Mouse (Mus musculus) CH12.LX (cell line): ENCODE measurements around the gene Gm10160.

Source experiments
- CHD2 ChIP-seq: IDR thresholded peaks from 2 replicates; pipeline ENCODE4 v1.6.1; 2011; ENCODE audit warnings: low read length, improper control_type of control experiment
- CTCF ChIP-seq, 2 experiments: IDR thresholded peaks in 1 of 2; conservative IDR thresholded peaks in 1 of 2; 2 replicates each; pipeline ENCODE4 v1.5.1; 2011 to 2012; ENCODE audit warnings: low read depth in 2 of 2, low read length in 2 of 2, improper control_type of control experiment in 1 of 2, inconsistent platforms in 1 of 2, mild to moderate bottlenecking in 1 of 2, moderate library complexity in 1 of 2
- EP300 ChIP-seq: IDR thresholded peaks from 2 replicates; pipeline ENCODE4 v1.6.1; 2011; ENCODE audit warnings: low read length, improper control_type of control experiment
- ETS1 ChIP-seq: conservative IDR thresholded peaks from 2 replicates; pipeline ENCODE4 v1.6.1; 2012; ENCODE audit warnings: low read depth, mild to moderate bottlenecking, inconsistent platforms, low read length, improper control_type of control experiment, moderate library complexity
- IRF4 ChIP-seq: IDR thresholded peaks from 2 replicates; pipeline ENCODE4 v1.6.1; 2014; ENCODE audit warnings: low read depth, mild to moderate bottlenecking, inconsistent platforms, low read length, improper control_type of control experiment
- JUND ChIP-seq: conservative IDR thresholded peaks from 2 replicates; pipeline ENCODE4 v1.6.1; 2011; ENCODE audit warnings: low read depth, low read length, improper control_type of control experiment
- MEF2A ChIP-seq: IDR thresholded peaks from 2 replicates; pipeline ENCODE4 v1.6.1; 2014; ENCODE audit warnings: low read depth, mild to moderate bottlenecking, inconsistent platforms, low read length, improper control_type of control experiment, borderline replicate concordance
- MXI1 ChIP-seq: IDR thresholded peaks from 2 replicates; pipeline ENCODE4 v1.6.1; 2011; ENCODE audit warnings: mild to moderate bottlenecking, low read depth, low read length, improper control_type of control experiment
- PAX5 ChIP-seq: IDR thresholded peaks from 2 replicates; pipeline ENCODE4 v1.6.1; 2012; ENCODE audit warnings: low read length, inconsistent platforms, mixed read lengths
- POLR2A ChIP-seq: IDR thresholded peaks from 2 replicates; pipeline ENCODE4 v1.6.1; 2011; ENCODE audit warnings: low read depth, mild to moderate bottlenecking, improper control_type of control experiment, low read length
- RAD21 ChIP-seq: IDR thresholded peaks from 2 replicates; pipeline ENCODE4 v1.6.1; 2011; ENCODE audit warnings: low read depth, mild to moderate bottlenecking, low read length, improper control_type of control experiment, moderate library complexity
- UBTF ChIP-seq: IDR thresholded peaks from 2 replicates; pipeline ENCODE4 v1.6.1; 2012; ENCODE audit warnings: low read depth, mild to moderate bottlenecking, inconsistent platforms, low read length, improper control_type of control experiment, moderate library complexity
- ZMIZ1 ChIP-seq: IDR thresholded peaks from 2 replicates; pipeline ENCODE4 v1.6.1; 2012; ENCODE audit warnings: low read depth, mild to moderate bottlenecking, inconsistent platforms, low read length, improper control_type of control experiment

DNA sequence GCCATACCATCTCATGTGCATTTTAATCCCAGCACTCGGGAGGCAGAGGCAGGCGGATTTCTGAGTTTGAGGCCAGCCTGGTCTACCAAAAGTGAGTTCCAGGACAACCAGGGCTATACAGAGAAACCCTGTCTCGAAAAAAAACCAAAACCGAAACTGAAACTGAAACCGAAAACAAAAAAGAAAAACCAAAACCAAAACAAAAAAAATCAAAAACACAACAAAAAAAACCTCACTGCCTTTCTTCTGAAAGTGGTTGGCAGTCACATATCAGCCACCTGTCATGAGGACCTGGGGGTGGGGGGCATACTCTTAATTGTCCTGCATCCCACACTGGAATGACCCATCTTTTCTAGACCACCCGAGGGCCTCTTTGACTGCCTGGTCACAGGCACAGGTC is 9.0 kb upstream of the Gm10160 start:
- TF ChIP-seq ETS1 (peak; percentile 97), CTCF (conservative IDR thresholded peaks at IDR 0.05 in 1 of 2, IDR thresholded peaks at IDR 0.05 in 1 of 2; ENCODE audit: low read depth in 2 of 2, low read length in 2 of 2) (no peak), MEF2A (peak; percentile 41; the same call in 1 of the 2 replicates), MXI1 (0 out of 2 replicates have a peak, but pooled peaks have one; percentile 33), ZMIZ1 (no peak), RAD21 (no peak), EP300 (peak; percentile 84), POLR2A (no peak), JUND (no peak; the same call in 1 of the 2 replicates), CHD2 (no peak), UBTF (no peak), IRF4 (peak; percentile 96), PAX5 (no peak)
